Mouse (Mus musculus): Measurements from ENCODE around the gene Cacna1c. TPM values are rescaled to one million over a fixed set of nuclear protein-coding genes. Genes with fewer than 3 reads are reported as not detected.

The Cacna1c gene
- total RNA-seq, 1 experiment from 2014 or later: 0.05 TPM

DNA sequence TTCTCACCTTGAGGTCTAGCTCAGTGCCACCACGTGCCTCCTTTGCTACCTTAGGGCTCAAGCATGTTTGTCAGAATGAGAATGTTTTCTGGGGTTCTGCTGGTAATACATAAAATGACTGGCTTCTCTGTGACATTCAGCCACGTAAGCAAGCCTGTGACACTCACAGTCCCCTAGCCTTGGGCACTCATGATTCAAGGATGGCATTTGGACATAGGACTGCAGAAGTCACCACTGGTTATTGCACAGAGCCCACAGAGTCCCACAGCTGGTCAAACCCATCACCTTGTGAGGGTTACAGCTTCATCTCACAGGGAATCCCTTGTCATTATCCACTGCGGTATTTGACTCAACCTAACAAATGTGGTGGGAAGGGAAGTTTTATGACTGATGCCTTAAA, 408.3 kb downstream of the Cacna1c start:
- ATAC-seq (replicated peaks; ENCODE audit: low read depth, poor library complexity, severe bottlenecking): no peak

DNA sequence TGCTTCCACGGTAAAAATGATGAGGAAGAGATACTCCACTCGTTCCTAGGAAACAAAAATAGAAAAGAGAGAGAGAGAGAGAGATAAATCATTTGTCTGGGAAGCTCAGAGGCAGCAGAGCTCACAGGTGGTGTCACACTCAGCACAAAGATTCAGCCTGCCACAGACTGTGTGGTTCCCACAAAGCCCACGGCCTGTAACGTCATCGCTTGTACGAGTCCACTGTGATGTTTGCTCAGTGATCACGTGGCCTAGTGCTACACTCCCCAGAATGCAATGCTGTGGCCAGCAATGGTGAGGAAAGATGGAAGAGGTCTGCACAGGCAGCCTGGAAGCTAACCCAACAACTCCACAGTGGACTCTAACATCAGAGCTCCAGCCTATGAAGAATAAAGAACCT, 415.9 kb downstream of the Cacna1c start:
- no peak for ATAC-seq (replicated peaks; ENCODE audit: low read depth, poor library complexity, severe bottlenecking)

- 0 out of 2 replicates have a peak, but pooled peaks have one; percentile 36 for ATAC-seq (replicated peaks; ENCODE audit: low read depth, poor library complexity, severe bottlenecking)
Observed at GRCm38 (mm10) chr6:118779201-118779600, 417.0 kb downstream of the Cacna1c start.

DNA sequence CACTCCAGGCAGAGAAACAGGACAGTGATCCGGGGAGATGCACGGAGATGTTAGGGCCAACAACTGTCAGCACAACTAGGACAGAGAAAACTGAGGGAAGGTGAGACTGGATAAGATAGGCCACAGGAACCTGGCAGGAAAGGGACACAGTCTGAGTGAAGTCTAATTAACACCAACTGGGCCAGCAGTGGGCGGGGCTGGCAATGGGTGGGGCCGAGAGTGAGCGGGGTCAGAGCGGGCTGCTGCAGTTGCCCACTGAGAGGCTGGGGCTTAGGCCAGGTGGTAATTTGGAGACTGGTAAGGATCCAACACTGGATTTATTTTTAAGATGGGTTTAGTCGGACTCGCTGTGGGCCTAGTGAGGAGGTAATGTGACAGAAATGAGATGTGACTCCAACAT, 418.8 kb downstream of the Cacna1c start:
- ATAC-seq (replicated peaks; ENCODE audit: low read depth, poor library complexity, severe bottlenecking): 0 out of 2 replicates have a peak, but pooled peaks have one; percentile 36

GRCm38 (mm10) chr6:118776459-118776858, 419.8 kb downstream of the Cacna1c start:
- ATAC-seq (replicated peaks; ENCODE audit: low read depth, poor library complexity, severe bottlenecking): no peak

DNA sequence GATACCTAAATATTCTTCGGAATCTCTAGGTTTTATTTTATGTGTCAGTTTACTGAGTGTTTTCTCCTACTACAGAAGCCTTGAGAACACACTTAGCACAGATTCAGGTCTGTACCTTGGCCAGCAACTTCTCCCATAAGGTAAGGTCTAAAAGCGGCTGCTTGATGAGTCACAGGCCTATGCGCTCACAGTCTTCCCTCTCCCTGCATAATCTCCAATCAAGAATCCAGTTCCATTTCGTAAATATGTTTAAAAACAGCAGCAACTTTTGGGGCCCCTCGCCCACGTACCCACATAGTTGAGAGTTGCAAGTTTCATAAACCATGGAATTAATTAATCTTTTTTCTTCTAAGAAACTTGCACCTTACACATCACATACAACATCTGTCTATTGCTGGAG, 423.6 kb downstream of the Cacna1c start:
- ATAC-seq (replicated peaks; ENCODE audit: low read depth, poor library complexity, severe bottlenecking): no peak

DNA sequence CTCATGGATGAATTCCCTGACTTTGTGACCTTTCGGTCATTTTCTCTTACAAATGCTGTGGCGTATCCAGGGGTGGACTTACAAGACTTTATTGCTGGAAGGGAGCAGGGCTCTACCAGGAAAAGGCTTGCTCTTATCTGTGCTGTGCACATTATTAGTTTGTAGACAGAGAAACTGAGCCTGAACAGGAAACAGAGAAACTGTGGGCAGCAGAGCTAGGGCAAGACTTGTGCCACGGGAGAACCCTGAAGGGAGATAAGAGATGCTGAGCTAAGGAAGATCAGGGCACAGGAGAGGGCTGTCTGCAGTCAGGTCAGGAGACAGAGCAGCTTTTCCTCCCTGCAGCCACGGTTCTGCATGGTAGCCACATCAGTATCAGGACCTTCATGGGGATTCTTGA, 425.1 kb downstream of the Cacna1c start:
- ATAC-seq (replicated peaks; ENCODE audit: low read depth, poor library complexity, severe bottlenecking): peak; percentile 86

DNA sequence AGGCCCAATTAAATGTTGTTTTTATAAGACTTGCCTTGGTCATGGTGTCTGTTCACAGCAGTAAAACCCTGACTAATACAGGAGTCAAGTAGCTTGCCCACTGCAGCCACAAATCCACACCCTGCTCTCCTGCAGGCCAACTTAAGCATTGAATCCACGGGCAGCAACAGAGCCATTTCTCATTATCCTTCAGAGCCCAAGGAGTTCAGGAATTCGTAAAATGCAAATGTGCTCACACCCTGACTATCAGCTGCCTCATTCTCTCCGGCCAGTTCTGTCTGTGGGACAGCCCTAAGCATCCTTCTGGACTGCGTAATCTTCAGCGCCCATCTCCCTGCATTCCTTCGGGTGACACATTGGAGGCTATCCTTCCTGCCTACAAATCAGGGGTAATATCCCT, 425.8 kb downstream of the Cacna1c start:
- ATAC-seq (replicated peaks; ENCODE audit: low read depth, poor library complexity, severe bottlenecking): no peak

DNA sequence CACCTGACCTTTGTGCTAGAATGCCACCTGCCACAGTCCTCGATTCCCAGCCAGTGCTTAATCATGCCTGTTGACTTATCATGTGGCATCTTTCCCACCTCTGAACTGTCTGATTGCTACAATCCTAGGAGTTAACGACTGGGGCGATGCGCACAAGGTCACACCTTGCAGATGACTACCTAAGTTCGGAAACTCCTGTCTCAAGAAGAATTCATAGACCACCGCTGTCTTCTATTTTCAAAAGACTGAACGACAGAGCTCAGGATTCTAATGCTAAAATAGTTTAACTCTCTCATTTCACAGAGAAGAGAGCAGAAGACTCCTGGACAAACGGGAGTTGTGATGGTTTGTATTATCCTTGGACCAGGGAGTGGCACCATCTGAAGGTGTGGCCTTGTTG, 426.4 kb downstream of the Cacna1c start:
- no peak for ATAC-seq (replicated peaks; ENCODE audit: low read depth, poor library complexity, severe bottlenecking)

GRCm38 (mm10) chr6:118767698-118768097, 428.5 kb downstream of the Cacna1c start:
- no peak for ATAC-seq (replicated peaks; ENCODE audit: low read depth, poor library complexity, severe bottlenecking)

GRCm38 (mm10) chr6:118765261-118765660, 431.0 kb downstream of the Cacna1c start:
- ATAC-seq (replicated peaks; ENCODE audit: low read depth, poor library complexity, severe bottlenecking): no peak

- ATAC-seq (replicated peaks; ENCODE audit: low read depth, poor library complexity, severe bottlenecking): no peak
Observed at GRCm38 (mm10) chr6:118759015-118759414, 437.2 kb downstream of the Cacna1c start.

DNA sequence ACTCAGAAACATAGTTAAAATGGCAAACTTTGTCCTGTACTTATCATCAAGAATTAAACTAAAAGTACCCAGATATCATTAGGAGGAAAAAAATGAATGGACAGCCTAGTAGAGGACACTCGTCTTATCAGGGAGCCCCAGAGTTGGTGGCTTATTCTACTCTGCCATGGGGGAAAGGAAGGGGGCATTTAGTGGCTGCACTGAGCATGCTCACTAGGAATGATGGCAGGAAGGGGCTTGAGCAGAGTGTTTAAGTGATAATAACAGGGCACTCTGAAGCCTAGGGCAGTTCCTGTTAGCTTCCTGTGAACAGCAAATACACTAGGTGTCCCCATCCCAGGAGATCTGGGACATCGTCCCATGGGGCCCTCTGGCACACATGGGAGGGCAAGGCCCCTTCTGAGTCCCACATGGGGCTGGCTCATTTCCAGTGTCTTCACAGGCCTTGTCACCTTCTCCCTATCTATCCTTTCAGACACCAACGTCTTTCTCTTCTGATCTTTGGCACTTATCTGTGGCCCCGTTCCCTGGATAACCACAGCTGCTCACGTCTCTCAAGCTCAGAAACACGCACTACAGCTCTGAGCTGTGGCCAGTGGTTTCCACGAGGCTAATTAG, 437.8 kb downstream of the Cacna1c start:
- ATAC-seq (replicated peaks; ENCODE audit: low read depth, poor library complexity, severe bottlenecking): peak; percentile 86

DNA sequence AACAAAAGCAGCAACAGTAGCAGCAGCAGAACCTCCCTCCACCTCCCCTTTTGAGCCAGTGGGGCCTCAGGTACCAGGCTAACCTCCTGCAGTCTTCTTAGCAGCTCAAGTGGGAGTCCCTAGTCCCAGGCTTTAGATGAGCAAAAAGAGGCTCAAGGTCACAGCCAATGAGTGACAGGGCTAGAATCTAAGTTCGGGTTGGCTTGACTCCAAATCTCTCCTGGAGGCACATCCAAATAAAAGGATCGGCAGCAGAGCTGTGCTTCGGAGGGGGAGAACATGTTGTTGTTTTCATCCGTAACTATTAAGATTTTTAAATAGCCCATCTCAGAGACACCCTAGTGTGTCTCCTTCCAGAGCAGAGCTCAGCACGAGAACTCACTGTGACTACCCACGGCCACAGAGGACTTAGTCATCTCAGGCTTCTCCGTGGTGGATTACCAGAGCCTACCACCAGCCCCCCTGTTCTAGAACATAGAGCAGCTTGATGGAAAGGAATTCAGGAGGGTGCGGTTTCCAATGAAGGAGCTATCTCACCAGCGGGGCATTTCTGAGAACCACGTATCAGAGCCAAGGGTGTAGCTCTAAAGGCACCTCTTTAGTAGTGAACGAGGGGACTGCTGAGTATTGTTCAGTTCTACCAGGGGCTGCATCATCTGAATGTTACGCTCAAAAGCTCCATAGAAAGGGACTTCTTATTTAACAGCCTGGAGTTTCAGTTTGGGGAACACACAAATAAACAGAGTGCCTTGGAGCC, 438.5 kb downstream of the Cacna1c start:
- ATAC-seq (replicated peaks; ENCODE audit: low read depth, poor library complexity, severe bottlenecking): peak; percentile 47

DNA sequence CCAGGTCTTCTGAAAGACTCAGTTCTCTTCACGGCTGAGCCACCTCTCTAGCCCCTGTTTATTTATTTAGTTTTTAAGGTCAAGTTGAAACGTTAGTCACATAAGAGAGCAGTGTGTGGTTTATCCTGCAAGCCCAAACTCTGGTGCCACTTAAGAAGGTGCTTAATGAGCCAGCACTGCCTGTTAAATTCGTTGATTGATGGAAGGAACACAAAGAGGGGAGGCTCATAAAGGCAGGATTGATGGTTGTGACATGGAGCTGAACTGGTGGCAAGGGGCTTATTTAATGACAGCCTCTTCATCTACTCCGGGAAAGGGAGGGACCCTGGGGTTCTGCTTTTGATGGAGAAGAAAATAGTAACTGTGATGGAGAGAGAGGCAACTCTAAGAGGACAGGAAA, 439.7 kb downstream of the Cacna1c start:
- no peak for ATAC-seq (replicated peaks; ENCODE audit: low read depth, poor library complexity, severe bottlenecking)

GRCm38 (mm10) chr6:118755768-118756167, 440.4 kb downstream of the Cacna1c start:
- no peak for ATAC-seq (replicated peaks; ENCODE audit: low read depth, poor library complexity, severe bottlenecking)

GRCm38 (mm10) chr6:118754439-118754838, 441.8 kb downstream of the Cacna1c start:
- ATAC-seq (replicated peaks; ENCODE audit: low read depth, poor library complexity, severe bottlenecking): no peak

DNA sequence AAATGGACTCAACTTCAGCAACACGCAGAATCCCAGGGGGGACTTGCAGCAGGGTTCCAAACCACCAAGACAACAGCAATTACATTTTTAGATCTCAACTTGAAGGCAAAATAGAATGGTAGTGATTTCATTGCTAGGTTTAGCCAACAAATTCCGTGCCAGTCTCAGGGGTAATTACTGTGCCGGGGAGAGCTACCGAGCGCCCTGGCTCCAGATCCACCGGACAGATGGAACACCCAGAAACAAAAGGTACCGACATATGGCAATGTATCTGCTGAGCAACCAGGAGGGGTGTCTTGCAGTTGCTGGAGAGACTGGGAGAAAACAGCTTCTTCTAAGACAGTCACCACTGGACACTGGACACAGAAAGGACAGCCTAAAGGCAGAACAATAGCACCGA, 442.4 kb downstream of the Cacna1c start:
- ATAC-seq (replicated peaks; ENCODE audit: low read depth, poor library complexity, severe bottlenecking): no peak

GRCm38 (mm10) chr6:118753064-118753463, 443.2 kb downstream of the Cacna1c start:
- ATAC-seq (replicated peaks; ENCODE audit: low read depth, poor library complexity, severe bottlenecking): no peak

DNA sequence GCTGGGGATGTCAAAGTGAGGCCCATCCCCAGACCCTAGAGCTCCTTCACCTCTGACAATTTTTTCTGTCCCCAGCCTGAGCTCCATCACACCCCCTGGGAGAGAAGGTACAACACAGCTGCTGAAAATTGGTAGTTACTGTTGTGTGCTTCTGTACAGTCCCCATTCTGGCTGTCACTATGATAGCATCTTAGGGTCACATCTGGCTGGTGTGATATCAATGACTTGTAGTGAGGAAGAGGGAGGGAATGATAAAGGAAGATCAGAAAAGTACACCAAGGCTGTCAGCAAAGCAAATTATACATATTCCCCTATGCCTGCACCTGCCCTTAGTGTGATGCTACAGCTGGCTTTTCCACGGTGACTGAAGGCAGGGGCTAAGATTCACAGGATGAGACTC, 446.9 kb downstream of the Cacna1c start:
- no peak for ATAC-seq (replicated peaks; ENCODE audit: low read depth, poor library complexity, severe bottlenecking)

- ATAC-seq (replicated peaks; ENCODE audit: low read depth, poor library complexity, severe bottlenecking): no peak
Observed at GRCm38 (mm10) chr6:118742701-118743100, 453.5 kb downstream of the Cacna1c start.

DNA sequence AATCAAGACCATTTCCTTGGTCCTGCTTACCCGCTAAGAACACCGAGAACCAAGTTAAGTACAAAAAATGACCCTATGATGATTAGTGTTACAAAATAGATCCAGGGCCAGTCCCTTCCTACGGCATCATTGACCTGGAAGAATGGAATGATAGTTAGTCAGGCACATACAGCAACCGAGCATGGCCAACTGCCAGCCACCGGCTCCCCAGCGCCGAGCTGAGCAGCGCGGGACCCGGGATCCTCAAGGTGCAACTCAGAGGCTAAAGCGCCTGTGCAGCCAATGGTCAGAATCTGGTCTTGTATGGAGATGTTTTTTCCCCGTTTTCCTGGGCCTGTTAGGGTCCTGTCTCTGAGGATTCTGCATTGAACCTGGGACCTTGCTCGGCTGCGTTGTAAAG, 454.4 kb downstream of the Cacna1c start:
- no peak for ATAC-seq (replicated peaks; ENCODE audit: low read depth, poor library complexity, severe bottlenecking)
